Mouse (Mus musculus) forebrain, embryonic 16.5 days (tissue): ENCODE results near the gene Osbpl6. TPM values are rescaled to one million over a fixed set of nuclear protein-coding genes. Genes with fewer than 3 reads are reported as not detected.

Source experiments
- ATAC-seq: fragments of 200-750 bp; cut with Nextera tagmentation; 2 replicates; pipeline ENCODE4 v1.8.0; 2017; ENCODE audit warnings: mild to moderate bottlenecking, moderate library complexity
- H3K27ac ChIP-seq: fragments of 300-500 bp; sonication (generic); 2 replicates; pipeline ENCODE4 v1.5.1; 2014; ENCODE audit warnings: low read length, control low read depth
- H3K27me3 ChIP-seq: fragments of 300-500 bp; sonication (generic); replicated peaks from 2 replicates; pipeline ENCODE4 v1.6.1; 2014; ENCODE audit warnings: low read length; ENCODE audit not compliant: control insufficient read depth, insufficient read depth
- H3K36me3 ChIP-seq: fragments of 300-500 bp; sonication (generic); 2 replicates; pipeline ENCODE4 v1.6.1; 2014; ENCODE audit not compliant: control insufficient read depth, insufficient read depth
- H3K4me1 ChIP-seq: fragments of 300-500 bp; sonication (generic); replicated peaks from 2 replicates; pipeline ENCODE4 v1.6.1; 2014; ENCODE audit warnings: low read length; ENCODE audit not compliant: control insufficient read depth, insufficient read depth
- H3K4me2 ChIP-seq: fragments of 300-500 bp; sonication (generic); 2 replicates; pipeline ENCODE4 v1.6.1; 2014; ENCODE audit warnings: mild to moderate bottlenecking, low read length, control low read depth
- H3K4me3 ChIP-seq: fragments of 300-500 bp; sonication (generic); replicated peaks from 2 replicates; pipeline ENCODE4 v1.5.1; 2014; ENCODE audit warnings: mild to moderate bottlenecking, low read length, control low read depth
- H3K9ac ChIP-seq: fragments of 300-500 bp; sonication (generic); replicated peaks from 2 replicates; pipeline ENCODE4 v1.6.1; 2014; ENCODE audit warnings: low read depth, low read length, control low read depth
- H3K9me3 ChIP-seq: fragments of 300-500 bp; sonication (generic); 2 replicates; pipeline ENCODE4 v1.6.1; 2016; ENCODE audit warnings: low read length; ENCODE audit not compliant: control insufficient read depth
- WGBS: fragments of 180-500 bp; shearing (Covaris S2); extraction: QIAGEN DNeasy Blood & Tissue Kit; methylation state at CpG from one replicate; pipeline ENCODE4 v1.1.7; 2014; 5-methylcytosine and 5-hydroxymethylcytosine counted together
- polyA plus RNA-seq: library from polyadenylated mRNA; unstranded; fragments of >200 nt; fragmentation: Nextera tagmentation; extraction: Ambion mirVana; gene quantifications from 2 replicates; pipeline ENCODE4 v1.2.1, GENCODE M21; 2015

The Osbpl6 gene
- 23.5 and 28.0 TPM in 2 replicates for polyA plus RNA-seq

GRCm38 (mm10) chr2:76406151-76406936 is at the start of gene Osbpl6:
Gene Osbpl6, plus strand, starts transcription at chr2:76406508.
- Histone ChIP-seq H3K4me3 (peak within 1 kb of the TSS; percentile 99), H3K4me1 (peaks cover 7% of the 10 kb centered on the region), H3K9me3 (no peaks in the 10 kb centered on the region), H3K27me3 (0 out of 2 replicates have a peak, but pooled peaks cover 9% of the 10 kb centered on the region), H3K9ac (peak within 1 kb of the TSS; percentile 97), H3K27ac (peak within 1 kb of the TSS; percentile 81), H3K4me2 (peak within 1 kb of the TSS; percentile 66), H3K36me3 (no peaks in the 10 kb centered on the region)
- under 1% methylated on average over 76 of the region's 89 CpGs for WGBS
- ATAC-seq: peak; percentile 95

GRCm38 (mm10) chr2:76360226-76360625 is 46.1 kb upstream of the Osbpl6 start, which contains the start of gene Cyct:
Gene Cyct, minus strand, starts transcription at chr2:76360450.
- no peaks in the 10 kb centered on the region for H3K36me3 ChIP-seq
- H3K4me1 ChIP-seq: no peaks in the 10 kb centered on the region
- no peak within 1 kb of the TSS for H3K9ac ChIP-seq
- H3K27ac ChIP-seq: no peak within 1 kb of the TSS
- ATAC-seq: no peak
- WGBS: 90% methylated on average over 11 of the region's 11 CpGs
- H3K27me3 ChIP-seq: no peaks in the 10 kb centered on the region
- H3K4me3 ChIP-seq: no peak within 1 kb of the TSS
- H3K4me2 ChIP-seq: no peak within 1 kb of the TSS
- no peaks in the 10 kb centered on the region for H3K9me3 ChIP-seq

- Histone ChIP-seq H3K4me3 (no peak overlapping the region), H3K27me3 (no peaks in the 10 kb centered on the region), H3K27ac (no peak overlapping the region), H3K36me3 (no peaks in the 10 kb centered on the region), H3K9me3 (no peaks in the 10 kb centered on the region), H3K9ac (no peak overlapping the region), H3K4me1 (no peaks in the 10 kb centered on the region), H3K4me2 (no peak overlapping the region)
- ATAC-seq: no peak
- 63% methylated on average over 2 of the region's 2 CpGs for WGBS
These were observed 44.2 kb upstream of the Osbpl6 start for GRCm38 (mm10) chr2:76362111-76362510.

- H3K4me3 ChIP-seq: no peak overlapping the region
- H3K9me3 ChIP-seq: no peaks in the 10 kb centered on the region
- H3K4me2 ChIP-seq: no peak overlapping the region
- H3K9ac ChIP-seq: no peak overlapping the region
- no peaks in the 10 kb centered on the region for H3K36me3 ChIP-seq
- 77% methylated on average over 4 of the region's 4 CpGs for WGBS
- peaks cover 4% of the 10 kb centered on the region for H3K4me1 ChIP-seq
- no peak overlapping the region for H3K27ac ChIP-seq
- no peak for ATAC-seq
- H3K27me3 ChIP-seq: no peaks in the 10 kb centered on the region
These were observed 40.5 kb upstream of the Osbpl6 start for GRCm38 (mm10) chr2:76365811-76366210.

- Histone ChIP-seq H3K36me3 (0 out of 2 replicates have a peak, but pooled peaks cover under 1% of the 10 kb centered on the region), H3K4me3 (no peak overlapping the region), H3K27me3 (no peaks in the 10 kb centered on the region), H3K4me2 (no peak overlapping the region), H3K9ac (no peak overlapping the region), H3K27ac (no peak overlapping the region), H3K9me3 (no peaks in the 10 kb centered on the region), H3K4me1 (peaks cover 8% of the 10 kb centered on the region)
- ATAC-seq: no peak
- 21% methylated on average over 9 of the region's 9 CpGs for WGBS
These were observed 39.0 kb upstream of the Osbpl6 start for GRCm38 (mm10) chr2:76367188-76367922.

- H3K9me3 ChIP-seq: no peaks in the 10 kb centered on the region
- 0 out of 2 replicates have a peak, but pooled peaks have one; percentile 3 for ATAC-seq
- H3K27ac ChIP-seq: no peak overlapping the region
- H3K27me3 ChIP-seq: no peaks in the 10 kb centered on the region
- peaks cover 5% of the 10 kb centered on the region for H3K36me3 ChIP-seq
- H3K4me1 ChIP-seq: peaks cover 8% of the 10 kb centered on the region
- no peak overlapping the region for H3K4me3 ChIP-seq
- H3K4me2 ChIP-seq: no peak overlapping the region
- 76% methylated on average over 12 of the region's 13 CpGs for WGBS
- no peak overlapping the region for H3K9ac ChIP-seq
These were observed 37.2 kb upstream of the Osbpl6 start for GRCm38 (mm10) chr2:76368861-76369660.

GRCm38 (mm10) chr2:76369821-76370655 is 36.3 kb upstream of the Osbpl6 start, which contains the start of gene Rbm45:
Gene Rbm45, plus strand, starts transcription at chr2:76369984.
- peak; percentile 94 for ATAC-seq
- Histone ChIP-seq H3K9me3 (no peaks in the 10 kb centered on the region), H3K27me3 (no peaks in the 10 kb centered on the region), H3K27ac (peak within 1 kb of the TSS; percentile 70), H3K4me3 (peak within 1 kb of the TSS; percentile 99), H3K4me2 (peak within 1 kb of the TSS; percentile 98), H3K9ac (peak within 1 kb of the TSS; percentile 93), H3K36me3 (peaks cover 5% of the 10 kb centered on the region), H3K4me1 (peaks cover 8% of the 10 kb centered on the region)
- under 1% methylated on average over 61 of the region's 61 CpGs for WGBS

GRCm38 (mm10) chr2:76370656-76370922 is 35.7 kb upstream of the Osbpl6 start:
- peak overlapping the region; percentile 98 for H3K4me2 ChIP-seq
- H3K4me3 ChIP-seq: peak overlapping the region; percentile 99
- peaks cover 5% of the 10 kb centered on the region for H3K36me3 ChIP-seq
- peak overlapping the region; percentile 93 for H3K9ac ChIP-seq
- ATAC-seq: no peak
- 3% methylated on average over 7 of the region's 7 CpGs for WGBS
- H3K4me1 ChIP-seq: peaks cover 8% of the 10 kb centered on the region
- no peaks in the 10 kb centered on the region for H3K27me3 ChIP-seq
- H3K9me3 ChIP-seq: no peaks in the 10 kb centered on the region
- H3K27ac ChIP-seq: no peak overlapping the region
